Mouse (Mus musculus) liver, embryonic 14.5 days (tissue): ENCODE results near the gene Ppib. TPM values are rescaled to one million over a fixed set of nuclear protein-coding genes. Genes with fewer than 3 reads are reported as not detected.

ENCODE experiments used
- ATAC-seq: fragments of 200-750 bp; cut with Nextera tagmentation; 2 replicates; pipeline ENCODE4 v1.8.0; 2017; ENCODE audit warnings: moderate number of reproducible peaks, mild to moderate bottlenecking, moderate library complexity; ENCODE audit not compliant: insufficient read depth
- DNase-seq, 3 experiments: peaks; one replicate each; pipeline ENCODE4 v3.0.0-alpha.2; 2012 to 2013; ENCODE audit warnings: low read depth in 3 of 3, low spot score in 3 of 3
- H3K27ac ChIP-seq: fragments of 300-500 bp; sonication (generic); 2 replicates; pipeline ENCODE4 v1.5.1; 2014; ENCODE audit warnings: moderate library complexity, mild to moderate bottlenecking, control low read depth, inconsistent platforms
- H3K27me3 ChIP-seq: fragments of 300-500 bp; sonication (generic); 2 replicates; pipeline ENCODE4 v1.6.1; 2014; ENCODE audit warnings: mild to moderate bottlenecking, low read length, moderate library complexity; ENCODE audit not compliant: control insufficient read depth, insufficient read depth
- H3K36me3 ChIP-seq: fragments of 300-500 bp; sonication (generic); replicated peaks from 2 replicates; pipeline ENCODE4 v1.6.1; 2014; ENCODE audit warnings: low read depth; ENCODE audit not compliant: control insufficient read depth, insufficient read depth
- H3K4me1 ChIP-seq, 2 experiments: fragments of 200-500 bp in 1 of 2; fragments of 300-500 bp in 1 of 2; sonication (generic) in 1 of 2; replicated peaks; 2 replicates each; pipeline ENCODE4 v1.6.1; 2012 to 2014; ENCODE audit warnings: antibody characterized with exemption in 1 of 2, inconsistent platforms in 1 of 2, low read length in 1 of 2; ENCODE audit not compliant: control insufficient read depth in 2 of 2, insufficient read depth in 2 of 2
- H3K4me2 ChIP-seq: fragments of 300-500 bp; sonication (generic); 2 replicates; pipeline ENCODE4 v1.6.1; 2014; ENCODE audit warnings: low read depth, mild to moderate bottlenecking, control low read depth, moderate library complexity
- H3K4me3 ChIP-seq, 2 experiments: fragments of 200-500 bp in 1 of 2; fragments of 300-500 bp in 1 of 2; sonication (generic) in 1 of 2; 2 replicates each; pipeline ENCODE4 v1.5.1; 2012 to 2014; ENCODE audit warnings: low read depth in 2 of 2, low read length in 2 of 2, mild to moderate bottlenecking in 2 of 2, control low read depth in 1 of 2, inconsistent platforms in 1 of 2, moderate library complexity in 1 of 2; ENCODE audit not compliant: insufficient read depth in 1 of 2
- H3K9ac ChIP-seq: fragments of 300-500 bp; sonication (generic); replicated peaks from 2 replicates; pipeline ENCODE4 v1.6.1; 2014; ENCODE audit warnings: mild to moderate bottlenecking, control low read depth, moderate library complexity
- H3K9me3 ChIP-seq: fragments of 300-500 bp; sonication (generic); 2 replicates; pipeline ENCODE4 v1.6.1; 2016; ENCODE audit warnings: low read length, mixed read lengths; ENCODE audit not compliant: control insufficient read depth
- CTCF ChIP-seq: IDR thresholded peaks from 2 replicates; pipeline ENCODE4 v1.5.1; 2016; ENCODE audit warnings: antibody characterized with exemption, low read depth, control low read depth
- EP300 ChIP-seq: IDR thresholded peaks from 2 replicates; pipeline ENCODE4 v1.6.1; 2016; ENCODE audit warnings: antibody characterized with exemption, low read depth
- WGBS: fragments of 180-500 bp; shearing (Covaris S2); extraction: QIAGEN DNeasy Blood & Tissue Kit; methylation state at CpG from one replicate; pipeline ENCODE4 v1.1.7; 2014; ENCODE audit not compliant: insufficient replicate concordance; 5-methylcytosine and 5-hydroxymethylcytosine counted together
- polyA plus RNA-seq, 2 experiments: library from polyadenylated mRNA; depleted of rRNA in 1 of 2; stranded (reverse) in 1 of 2; unstranded in 1 of 2; fragments of >200 nt; fragmentation: Nextera tagmentation in 1 of 2; extraction: Ambion mirVana in 1 of 2; gene quantifications; 2 replicates each; pipeline versions ENCODE4 v1.2.1 to v1.2.3; 2012 to 2014

Gene Ppib
- polyA plus RNA-seq, 2 experiments = 276 to 434 TPM

GRCm38 (mm10) chr9:66063446-66063845 lies 3.4 kb downstream of the Ppib start:
- no peak for ATAC-seq
- H3K4me1 ChIP-seq = peaks cover 11 to 21% of the 10 kb centered on the region in 2 experiments
- no peak overlapping the region for H3K9ac ChIP-seq
- H3K9me3 ChIP-seq = no peaks in the 10 kb centered on the region
- TF ChIP-seq EP300 (no peak), CTCF (no peak)
- no peak overlapping the region for H3K4me2 ChIP-seq
- H3K36me3 ChIP-seq = peaks cover 57% of the 10 kb centered on the region
- H3K27me3 ChIP-seq = peaks cover 4% of the 10 kb centered on the region
- DNase-seq = no peak
- no peak overlapping the region for H3K4me3 ChIP-seq
- H3K27ac ChIP-seq = no peak overlapping the region
- 94% methylated on average over 3 of the region's 3 CpGs for WGBS

GRCm38 (mm10) chr9:66064316-66064715 lies 4.3 kb downstream of the Ppib start:
- no peak for DNase-seq
- 92% methylated on average over 11 of the region's 11 CpGs for WGBS

GRCm38 (mm10) chr9:66066791-66067190 lies 6.8 kb downstream of the Ppib start:
- no peak overlapping the region; the same call in 1 of the 2 replicates for H3K4me2 ChIP-seq
- ATAC-seq = no peak
- no peak overlapping the region for H3K9ac ChIP-seq

More at GRCm38 (mm10) chr9:66064316-66064715, 4.3 kb downstream of the Ppib start:
- Histone ChIP-seq H3K9me3 (no peaks in the 10 kb centered on the region), H3K27ac (no peak overlapping the region), H3K4me2 (no peak overlapping the region), H3K4me3 (no peak overlapping the region), H3K36me3 (peaks cover 57% of the 10 kb centered on the region), H3K4me1 (peaks cover 9 to 18% of the 10 kb centered on the region in 2 experiments), H3K27me3 (peaks cover 8% of the 10 kb centered on the region), H3K9ac (no peak overlapping the region)
- ATAC-seq = no peak
- no peak for TF ChIP-seq CTCF
- TF ChIP-seq EP300 = no peak

GRCm38 (mm10) chr9:66067542-66067941 lies 7.5 kb downstream of the Ppib start:
- DNase-seq (peak in 1 of 3 experiments; percentile 53), ATAC-seq (no peak)
- WGBS = 49% methylated on average over 5 of the region's 5 CpGs
- Histone ChIP-seq H3K4me2 (peak overlapping the region; percentile 81), H3K27me3 (peaks cover 8% of the 10 kb centered on the region), H3K9me3 (no peaks in the 10 kb centered on the region), H3K27ac (no peak overlapping the region), H3K36me3 (peaks cover 53% of the 10 kb centered on the region), H3K4me1 (peaks cover 15 to 22% of the 10 kb centered on the region in 2 experiments), H3K9ac (peak overlapping the region; percentile 97), H3K4me3 (peak overlapping the region; percentile 79 to 93)
- peak; percentile 96 for TF ChIP-seq CTCF
- TF ChIP-seq EP300 = no peak

More at GRCm38 (mm10) chr9:66066791-66067190, 6.8 kb downstream of the Ppib start:
- no peak overlapping the region for H3K27ac ChIP-seq
- 94% methylated on average over 3 of the region's 3 CpGs for WGBS
- H3K9me3 ChIP-seq = no peaks in the 10 kb centered on the region
- TF ChIP-seq CTCF (no peak), EP300 (no peak)
- H3K4me3 ChIP-seq = no peak overlapping the region
- peaks cover 57% of the 10 kb centered on the region for H3K36me3 ChIP-seq
- H3K4me1 ChIP-seq = peaks cover 15 to 22% of the 10 kb centered on the region in 2 experiments
- peaks cover 8% of the 10 kb centered on the region for H3K27me3 ChIP-seq
- no peak for DNase-seq

- H3K36me3 ChIP-seq = peaks cover 47% of the 10 kb centered on the region
- peak overlapping the region; percentile 81 for H3K4me2 ChIP-seq
- WGBS = 55% methylated on average over 4 of the region's 4 CpGs
These were observed 8.0 kb downstream of the Ppib start for GRCm38 (mm10) chr9:66068056-66068455.

More at GRCm38 (mm10) chr9:66068056-66068455, 8.0 kb downstream of the Ppib start:
- Histone ChIP-seq H3K9ac (peak overlapping the region; percentile 97), H3K27ac (peak overlapping the region; percentile 71; the same call in 1 of the 2 replicates), H3K9me3 (no peaks in the 10 kb centered on the region), H3K27me3 (peaks cover 8% of the 10 kb centered on the region), H3K4me3 (peak overlapping the region; percentile 79 to 93), H3K4me1 (peaks cover 15 to 22% of the 10 kb centered on the region in 2 experiments)
- ATAC-seq = no peak
- TF ChIP-seq CTCF (no peak), EP300 (no peak)
- no peak for DNase-seq
